Mouse (Mus musculus) megakaryocyte-erythroid progenitor cell, adult 5-6 weeks (primary cell): ENCODE measurements around the gene Casp9. TPM values are rescaled to one million over a fixed set of nuclear protein-coding genes. Genes with fewer than 3 reads are reported as not detected.
"Not testable (repeated sequence)": the region's sequence is repeated elsewhere in the genome, so short reads cannot be mapped to it uniquely, and the experiment has no call there.

Experiments used
- ATAC-seq: replicated peaks from 2 replicates; pipeline ENCODE4 v1.8.0; 2016; ENCODE audit warnings: mild to moderate bottlenecking, inconsistent platforms; ENCODE audit not compliant: severe bottlenecking, poor library complexity, low FRiP score, low TSS enrichment
- total RNA-seq, 2 experiments: library from RNA; stranded (forward) in 1 of 2; stranded (reverse) in 1 of 2; fragments of 200-1000, 215-1000 nt in 1 of 2; fragments of >200 nt in 1 of 2; fragmentation: Nextera tagmentation in 1 of 2; gene quantifications; 2 replicates each; pipeline ENCODE4 v1.2.3; 2014 to 2017

Casp9 gene
- total RNA-seq, 2 experiments from 2014 or later = 11.4 to 16.5 TPM

DNA sequence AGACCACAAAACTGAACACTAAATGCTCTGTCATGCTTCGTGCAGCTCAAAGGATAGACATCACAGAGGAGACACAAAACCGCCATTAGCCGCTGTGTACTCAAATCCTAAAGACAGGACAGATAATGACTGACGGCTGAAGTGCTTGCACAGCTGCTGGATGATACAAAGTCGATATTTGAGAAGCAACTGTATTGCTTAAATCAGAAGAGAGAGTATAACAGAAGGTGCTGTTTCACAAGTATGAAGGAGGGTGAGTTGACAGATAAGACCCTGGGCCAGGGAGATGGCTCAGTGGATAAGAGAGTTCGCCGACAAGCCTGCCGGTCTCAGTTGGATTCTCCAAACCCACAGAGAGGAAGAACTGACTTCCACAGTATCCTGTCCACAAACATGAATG, 21.6 kb upstream of the Casp9 start:
- ATAC-seq = peak; percentile 23; the same call in 1 of the 2 replicates

DNA sequence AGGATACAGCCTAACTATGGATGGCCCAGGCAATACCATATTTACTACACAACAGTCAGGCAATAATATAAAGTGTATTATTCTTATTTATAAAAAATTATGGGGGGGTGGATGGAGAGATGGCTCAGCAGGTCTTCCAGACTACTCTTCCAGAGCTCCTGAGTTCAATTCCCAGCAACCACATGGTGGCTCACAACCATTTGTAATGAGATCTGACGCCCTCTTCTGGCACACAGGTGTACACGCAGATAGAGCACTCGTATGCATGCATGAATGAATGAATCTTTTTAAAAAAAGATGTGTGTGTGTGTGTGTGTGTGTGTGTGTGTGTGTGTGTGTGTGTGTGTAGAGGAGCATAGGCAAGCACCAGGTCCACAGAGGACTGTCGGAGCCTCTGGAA, 20.4 kb upstream of the Casp9 start:
- ATAC-seq = not testable (repeated sequence)

- ATAC-seq = no peak
These were observed 13.6 kb upstream of the Casp9 start for GRCm38 (mm10) chr4:141779828-141780227.

DNA sequence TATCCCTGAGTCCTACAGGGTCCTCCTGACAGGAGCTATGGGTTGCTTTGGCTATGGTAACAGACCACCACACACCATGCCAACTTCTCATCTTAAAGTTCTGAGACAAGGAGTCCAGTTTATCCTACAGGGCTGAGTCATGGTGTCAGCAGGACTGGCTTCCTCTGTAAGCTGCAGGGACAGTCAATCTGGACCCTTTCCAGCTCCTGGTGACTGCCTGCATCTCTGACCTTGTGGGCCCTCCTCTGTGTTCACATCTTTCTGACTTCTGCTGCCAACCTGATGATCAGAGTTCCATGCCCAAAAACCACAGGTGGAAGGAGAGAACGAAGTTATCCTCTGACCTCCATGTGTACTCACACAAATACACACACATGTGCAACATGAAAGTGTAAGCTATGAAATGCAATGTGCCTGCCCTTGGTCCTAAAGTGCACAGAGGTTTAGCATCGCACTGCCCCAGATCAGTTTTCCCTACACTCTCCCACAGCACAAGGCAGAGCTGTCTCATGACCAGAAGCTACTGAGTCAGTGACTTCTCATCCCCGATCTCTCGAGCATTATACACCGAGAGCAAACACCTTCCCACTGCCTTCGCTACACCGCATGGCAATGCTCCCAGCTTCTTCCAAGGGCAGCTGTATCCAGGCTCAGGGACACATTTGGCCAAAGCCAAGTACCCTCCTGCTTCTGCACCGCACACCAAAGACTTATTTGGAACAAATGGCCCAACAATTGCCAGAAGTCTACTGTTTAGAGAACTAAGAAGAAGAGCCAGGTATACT, 12.0 kb upstream of the Casp9 start:
- ATAC-seq = no peak

GRCm38 (mm10) chr4:141784835-141785234, 8.6 kb upstream of the Casp9 start:
- no peak for ATAC-seq

- ATAC-seq = no peak
These were observed 7.3 kb upstream of the Casp9 start for GRCm38 (mm10) chr4:141786141-141786540.

GRCm38 (mm10) chr4:141787046-141787445, 6.4 kb upstream of the Casp9 start:
- no peak for ATAC-seq

- no peak for ATAC-seq
These were observed 6.0 kb upstream of the Casp9 start for GRCm38 (mm10) chr4:141787462-141787861.

DNA sequence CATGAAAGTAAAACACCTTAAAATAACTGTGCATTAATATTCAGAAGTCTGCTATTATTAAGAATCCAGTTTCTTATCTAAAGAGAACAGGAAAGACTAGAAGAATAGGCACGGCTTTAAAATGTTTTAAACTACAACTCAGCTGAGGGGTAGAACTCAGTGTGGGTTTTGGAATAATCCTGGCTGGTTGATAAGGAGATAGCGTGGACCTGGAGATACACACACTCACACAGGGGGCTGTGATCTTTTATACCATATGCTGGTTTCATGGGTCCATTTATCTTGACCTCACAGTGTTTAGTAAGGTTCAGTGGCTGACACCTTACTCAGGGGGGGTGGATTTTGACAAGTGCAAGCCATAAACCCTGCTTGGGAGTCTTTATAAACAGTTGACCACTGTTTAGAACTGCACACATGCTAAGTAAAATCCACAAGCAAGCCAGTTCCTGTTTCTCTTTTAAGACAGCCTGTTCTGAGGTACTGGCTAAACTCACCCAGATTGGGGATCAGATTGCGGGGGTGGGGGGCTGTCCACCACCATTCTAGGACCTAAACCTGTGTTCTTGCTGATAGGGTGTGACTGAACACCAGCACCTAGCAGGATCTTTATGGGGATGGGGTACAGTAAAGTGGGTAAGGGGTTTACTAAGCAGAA, 3.7 kb upstream of the Casp9 start:
- ATAC-seq = peak; percentile 41

DNA sequence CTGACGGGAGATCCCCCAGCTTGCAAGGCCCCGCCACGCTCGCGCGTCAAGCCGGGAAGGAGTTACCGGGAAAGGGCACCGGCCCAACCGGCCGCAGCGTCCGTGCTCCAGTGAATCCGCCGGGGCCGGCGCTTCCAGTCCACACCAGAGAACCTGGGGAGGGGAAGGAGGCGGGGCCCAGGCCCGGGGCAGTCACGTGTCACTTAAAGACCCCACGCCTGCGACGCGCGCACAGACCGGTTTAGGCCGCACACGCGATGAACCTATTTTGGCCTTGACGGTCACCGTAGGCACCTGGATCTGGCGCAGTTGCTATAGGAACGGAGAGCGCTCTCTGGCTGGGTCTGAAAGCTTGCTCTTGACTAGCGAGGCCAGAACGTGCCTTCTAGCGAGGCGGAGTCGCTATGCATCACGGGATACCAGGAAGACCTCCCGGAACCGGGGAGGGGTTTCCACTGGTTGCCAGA, 2.9 kb upstream of the Casp9 start, which contains the start of gene Dnajc16:
TSS of gene Dnajc16 (minus strand) at position 408 of the 467 bp plus-strand sequence.
- ATAC-seq = peak; percentile 72

DNA sequence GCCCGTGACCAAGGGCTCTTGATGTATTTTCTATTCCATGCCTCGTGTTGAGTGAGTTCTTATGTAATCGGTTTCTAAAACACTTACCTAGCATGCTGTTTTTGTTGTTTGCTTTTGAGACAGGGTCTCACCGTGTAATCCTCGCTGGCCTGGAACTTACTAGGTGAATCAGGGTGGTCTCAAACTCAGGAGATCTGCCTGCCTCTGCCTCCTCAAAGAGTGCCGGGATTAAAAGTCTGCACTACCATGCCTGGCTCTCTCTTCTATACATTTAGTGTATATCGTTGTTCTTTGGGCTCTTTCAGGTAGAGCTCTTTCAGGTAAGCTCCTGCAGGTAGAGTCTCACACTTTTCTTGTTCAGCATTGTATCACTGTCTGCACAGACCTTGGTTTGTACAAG, 1.9 kb upstream of the Casp9 start:
- no peak for ATAC-seq

DNA sequence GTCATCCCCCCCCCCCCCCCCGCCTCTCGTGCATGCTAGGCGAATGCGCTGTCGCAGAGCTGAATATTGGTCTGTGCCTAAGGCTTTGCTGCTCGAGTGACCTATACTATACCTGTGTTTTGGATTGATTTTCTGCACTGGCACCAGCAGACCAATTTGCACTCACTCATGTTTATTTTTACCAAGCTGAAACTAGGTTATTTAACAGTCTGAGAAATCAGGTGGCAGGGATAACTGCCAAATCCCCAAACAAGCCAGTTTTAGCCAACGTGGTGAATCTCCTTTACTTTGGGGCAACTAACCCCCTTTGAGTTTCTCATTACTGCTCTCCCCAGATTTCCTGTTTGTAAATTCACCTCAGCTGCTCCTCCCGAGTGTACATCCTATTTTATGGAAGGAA, 1.5 kb upstream of the Casp9 start:
- no peak for ATAC-seq

DNA sequence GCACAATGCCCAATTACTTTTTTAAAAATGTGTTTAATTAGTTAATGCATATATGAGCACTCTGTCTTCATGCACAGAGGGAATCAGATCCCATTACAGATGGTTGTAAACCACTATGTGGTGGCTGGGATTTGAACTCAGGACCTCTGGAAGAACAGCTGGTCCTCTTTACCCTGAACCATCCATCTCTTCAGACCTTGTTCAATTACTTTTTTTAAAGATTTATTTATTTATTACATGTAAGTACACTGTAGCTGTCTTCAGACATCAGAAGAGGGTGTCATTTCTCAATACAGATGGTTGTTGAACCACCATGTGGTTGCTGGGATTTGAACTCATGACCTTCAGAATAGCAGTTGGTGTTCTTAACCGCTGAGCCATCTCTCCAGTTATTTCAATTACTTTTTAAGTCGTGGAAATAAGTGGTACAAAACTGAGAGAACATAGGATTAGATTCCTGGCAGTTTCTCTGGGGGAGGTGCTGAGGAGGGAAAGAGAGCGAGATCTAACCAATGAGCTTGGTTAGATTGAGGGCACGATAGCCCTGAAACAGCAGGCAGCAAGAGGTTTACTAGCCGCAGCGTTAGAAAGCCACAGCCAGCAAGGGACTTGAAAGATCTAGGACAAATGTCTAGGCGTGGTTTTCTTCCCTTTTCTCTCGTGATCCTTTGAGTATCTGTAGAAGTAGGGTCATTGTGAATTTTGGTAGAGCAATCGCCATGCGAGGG, 694 bp upstream of the Casp9 start:
- peak; percentile 25 for ATAC-seq

GRCm38 (mm10) chr4:141794152-141794535, 732 bp downstream of the Casp9 start:
- no peak for ATAC-seq

- ATAC-seq = no peak
These were observed 2.9 kb downstream of the Casp9 start for GRCm38 (mm10) chr4:141796356-141796755.

- ATAC-seq = no peak
These were observed 3.5 kb downstream of the Casp9 start for GRCm38 (mm10) chr4:141796954-141797353.

GRCm38 (mm10) chr4:141797545-141797944, 4.1 kb downstream of the Casp9 start:
- ATAC-seq = no peak

DNA sequence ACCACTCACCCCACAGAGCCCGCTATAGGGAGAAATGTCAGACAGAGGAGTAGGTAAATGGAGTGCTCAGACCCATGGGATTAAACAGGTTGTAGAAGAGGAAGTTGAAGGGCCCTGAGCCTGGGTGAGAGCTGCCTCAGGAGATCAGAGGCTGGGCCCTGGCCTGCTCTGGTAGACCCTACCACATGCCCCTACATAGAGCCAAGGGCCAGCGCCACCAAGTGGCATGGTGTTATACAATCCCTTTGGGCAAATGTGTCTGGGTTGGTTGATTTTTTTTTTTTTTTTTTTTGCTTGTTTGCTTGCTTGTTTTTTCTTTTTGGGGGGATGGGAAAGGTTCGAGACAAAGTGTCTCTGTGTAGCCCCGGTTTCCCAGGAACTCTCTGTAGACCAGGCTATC, 10.7 kb downstream of the Casp9 start:
- no peak for ATAC-seq

DNA sequence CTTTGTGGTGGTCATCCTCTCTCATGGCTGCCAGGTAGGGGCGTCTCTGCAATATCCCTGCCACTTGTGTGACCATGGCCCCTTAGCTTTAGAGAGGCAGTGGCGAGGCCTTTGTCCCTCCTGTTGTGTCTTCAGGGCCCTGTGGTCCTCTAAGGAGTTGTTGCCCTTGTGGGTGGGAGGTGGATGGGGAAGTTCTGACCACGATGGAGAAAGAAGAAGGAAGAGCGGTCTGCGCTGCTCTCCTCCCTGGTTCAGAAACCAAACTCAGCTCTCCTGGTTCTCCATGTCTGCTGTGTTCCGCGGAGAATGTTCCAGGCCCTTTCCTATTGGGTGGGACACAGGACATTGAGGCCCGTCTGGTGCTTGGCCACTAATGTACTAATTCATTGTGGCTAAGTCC, 12.5 kb downstream of the Casp9 start:
- no peak for ATAC-seq

DNA sequence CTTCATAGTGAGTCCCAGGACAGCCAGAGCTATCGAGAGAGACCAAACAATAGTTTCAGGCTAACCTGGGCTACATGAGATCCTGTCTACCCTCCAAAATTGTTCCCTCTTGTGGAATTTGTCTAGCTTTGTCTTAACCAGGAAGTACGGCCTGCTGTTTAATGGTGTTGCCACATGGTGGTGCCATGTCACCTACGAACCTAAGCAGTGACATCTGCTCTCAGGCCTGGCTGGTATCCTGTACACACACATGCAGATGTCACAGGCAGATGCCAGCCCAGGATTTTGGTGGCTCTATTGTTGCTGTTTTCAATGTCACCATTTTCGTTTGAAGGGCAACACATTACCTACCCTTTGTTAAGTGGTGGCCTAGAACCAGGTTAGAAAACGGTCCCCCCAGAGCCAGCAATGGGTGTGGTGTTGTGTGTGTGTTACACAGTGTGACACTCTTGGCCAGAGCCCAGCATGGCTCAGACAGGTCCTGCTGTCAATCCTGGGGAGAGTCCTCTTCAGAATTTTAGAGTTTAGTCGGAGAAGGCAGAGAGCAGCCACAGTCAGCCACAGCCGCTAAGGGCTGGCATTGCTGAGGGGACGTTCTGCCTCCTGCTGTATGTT, 16.5 kb downstream of the Casp9 start:
- ATAC-seq = peak; percentile 87
